Mouse (Mus musculus) retina, adult 2 months (tissue): ENCODE results near the gene Rac1.
"Not testable (repeated sequence)": the region's sequence is repeated elsewhere in the genome, so short reads cannot be mapped to it uniquely, and the experiment has no call there.

ENCODE experiments used
- DNase-seq: peaks from one replicate; pipeline ENCODE4 v3.0.0-alpha.2; 2012; ENCODE audit warnings: low read depth, low spot score

Rac1 gene

DNA sequence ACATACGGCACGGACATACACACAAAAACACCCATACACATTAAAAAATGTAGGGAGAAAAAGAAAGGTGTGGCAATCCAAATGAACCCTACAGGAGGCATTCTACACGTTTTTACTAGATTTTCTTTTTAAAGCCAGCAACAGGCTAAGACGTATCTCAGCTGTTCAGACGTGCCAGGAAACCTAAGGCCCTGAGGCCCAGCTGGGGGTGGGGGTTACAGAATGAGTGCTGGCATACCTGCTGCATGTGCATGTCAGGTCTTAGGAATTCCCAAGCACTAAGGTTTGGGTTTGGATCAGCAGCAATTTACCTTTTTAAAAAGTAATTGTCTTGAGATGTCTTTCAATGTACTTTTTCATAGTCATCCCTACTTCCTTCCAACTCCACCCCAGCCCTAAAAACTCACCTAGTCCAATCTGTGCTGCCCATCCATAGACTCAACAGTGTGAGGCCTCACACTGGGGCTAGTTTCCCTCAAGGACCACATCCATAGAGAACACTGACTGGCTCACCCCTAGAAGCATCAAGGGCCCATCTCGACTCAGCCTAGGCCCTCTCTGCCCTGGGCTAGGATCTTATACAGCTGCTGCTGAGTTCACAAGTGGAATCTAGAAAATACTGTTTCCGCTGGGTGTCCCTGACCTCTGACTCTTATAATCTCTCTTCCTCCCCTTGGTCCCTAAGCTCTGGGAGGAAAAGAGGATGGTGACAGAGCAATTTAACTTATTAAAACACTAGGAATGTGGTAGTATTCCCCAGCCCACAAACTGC is 2.2 kb downstream of the Rac1 start:
- no peak for DNase-seq

DNA sequence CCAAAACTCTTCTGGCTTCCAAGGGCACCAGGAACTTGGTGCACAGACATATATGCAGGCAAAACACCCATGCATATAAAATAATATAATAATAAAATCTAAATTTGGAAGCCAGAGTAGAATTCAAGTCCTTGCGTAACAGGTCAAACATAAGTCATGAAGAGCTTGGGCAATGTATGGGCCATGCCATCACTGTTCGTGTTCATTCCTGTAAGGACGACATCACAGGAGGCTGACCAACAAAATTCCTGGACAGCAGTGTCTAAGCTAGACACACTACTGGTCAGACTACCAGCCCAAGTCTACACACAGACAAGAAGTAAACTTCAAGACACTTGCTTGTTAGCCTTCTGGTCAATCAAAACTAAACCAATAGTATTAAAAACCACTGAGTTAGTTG is 5.0 kb downstream of the Rac1 start:
- DNase-seq: no peak

DNA sequence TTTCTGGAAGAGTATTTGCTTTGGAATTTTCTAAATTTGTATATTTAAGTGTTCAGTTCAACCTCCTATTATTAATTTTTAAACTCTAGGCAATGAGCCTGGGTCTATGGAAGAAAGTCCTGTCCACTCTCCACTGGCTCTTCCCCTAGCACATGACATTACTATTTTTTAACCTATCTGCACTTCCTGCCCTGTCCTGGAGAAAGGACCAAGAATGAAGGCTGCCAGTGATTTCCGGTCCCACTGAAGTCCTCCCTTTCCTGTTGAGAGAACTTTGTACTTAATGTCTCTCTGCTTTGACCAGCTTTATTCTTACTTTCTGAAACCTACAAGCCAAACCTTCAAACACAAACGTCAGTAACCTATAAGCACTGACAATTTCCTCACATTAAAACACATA is 7.4 kb downstream of the Rac1 start:
- DNase-seq: no peak

DNA sequence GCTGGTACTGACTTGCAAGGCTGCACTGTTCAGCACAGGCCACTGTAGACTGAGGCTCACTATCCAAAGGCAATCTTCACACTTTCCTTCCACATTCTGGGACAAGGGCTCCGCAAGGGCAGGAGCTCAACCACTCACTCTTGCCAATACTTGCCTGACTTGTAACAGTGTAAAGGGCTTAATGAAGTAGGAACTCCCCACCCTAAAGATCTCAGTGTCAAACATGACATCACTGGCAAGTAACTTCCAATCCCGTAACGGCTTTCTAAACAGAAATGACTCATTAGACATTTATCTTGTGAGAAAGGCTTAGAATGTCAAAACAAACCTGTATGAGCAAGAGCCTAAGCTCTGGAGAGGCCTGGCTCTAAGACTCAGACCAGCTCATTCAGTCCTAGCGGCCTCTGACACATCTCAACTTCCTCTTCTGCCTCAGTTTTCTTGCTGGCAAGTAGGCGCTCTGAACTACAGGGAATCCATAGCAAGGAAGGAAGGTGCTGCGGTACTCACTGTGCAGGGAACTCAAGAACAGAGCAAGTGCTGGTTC is 9.7 kb downstream of the Rac1 start:
- DNase-seq: no peak

DNA sequence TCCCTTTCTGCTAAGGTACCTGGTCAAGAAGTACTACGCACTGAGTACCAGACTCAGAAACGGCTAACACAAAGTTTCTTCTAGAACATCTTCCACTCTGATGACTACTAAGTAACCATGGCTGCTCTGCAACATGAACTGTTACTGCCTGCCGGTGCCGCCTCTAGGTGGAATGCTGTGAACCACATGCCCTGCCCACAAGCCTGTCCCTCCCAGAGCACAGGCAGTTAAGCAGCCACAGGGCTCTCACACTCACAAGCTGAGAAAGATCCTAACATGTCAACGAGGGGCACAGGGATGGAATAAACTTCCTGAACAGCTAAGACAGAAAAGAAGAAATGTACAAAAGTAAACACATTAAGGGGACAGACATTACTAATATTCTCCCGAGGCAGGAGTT is 10.4 kb downstream of the Rac1 start:
- DNase-seq: no peak

DNA sequence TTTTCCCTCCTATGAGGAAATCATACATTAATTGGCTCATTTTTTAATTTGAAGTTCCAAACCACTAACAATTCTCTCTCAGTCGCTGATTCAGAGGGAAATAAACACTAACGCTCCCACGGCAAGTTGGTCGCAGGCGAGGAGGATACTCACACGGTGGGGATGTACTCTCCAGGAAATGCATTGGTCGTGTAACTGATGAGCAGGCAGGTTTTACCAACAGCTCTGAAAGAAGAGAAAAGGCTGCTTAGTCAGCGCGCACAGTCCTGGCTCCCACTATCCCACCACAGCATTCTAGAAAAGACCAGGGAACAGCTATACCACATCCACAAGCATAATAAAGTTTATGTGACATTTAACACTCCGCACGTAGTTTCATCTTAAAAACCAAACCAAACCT is 10.8 kb downstream of the Rac1 start:
- DNase-seq: no peak

DNA sequence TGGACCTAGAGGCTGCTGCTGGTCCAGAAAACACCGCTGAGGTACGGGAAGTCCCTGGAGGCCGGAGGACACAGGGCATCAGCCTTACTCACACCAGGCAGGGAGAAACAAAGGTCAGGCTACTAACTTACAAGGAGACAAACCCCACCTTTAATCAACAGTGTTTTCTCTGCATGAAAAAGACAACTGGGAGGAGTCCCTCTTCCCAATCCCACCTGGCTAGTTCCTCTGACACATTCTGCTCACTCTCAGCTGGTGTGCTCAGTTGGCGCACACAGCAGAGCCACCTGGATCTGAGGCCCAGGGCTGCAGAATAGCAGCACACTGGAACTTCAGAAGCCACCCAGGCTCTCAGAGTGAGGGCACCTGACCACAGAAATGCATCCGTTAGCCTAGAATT is 13.0 kb downstream of the Rac1 start:
- DNase-seq: no peak

DNA sequence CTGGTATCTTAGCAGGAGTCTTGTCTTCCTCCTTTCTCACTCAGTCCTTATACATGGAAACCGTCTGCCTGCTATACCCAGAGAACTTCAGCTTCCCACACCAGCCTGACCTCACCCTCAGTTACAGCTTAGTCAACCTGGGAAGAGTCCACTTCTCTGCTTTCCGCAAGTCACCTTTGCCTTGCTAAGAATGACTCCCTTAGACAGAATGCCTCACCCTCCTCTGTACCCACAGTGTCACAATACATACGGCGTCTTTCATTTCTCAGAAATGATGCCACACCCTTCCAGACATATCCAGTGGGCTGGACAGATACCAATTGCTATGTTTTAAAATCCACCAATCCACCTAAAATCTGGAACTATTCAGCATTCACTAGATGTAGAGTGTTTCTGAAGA is 15.5 kb downstream of the Rac1 start:
- no peak for DNase-seq

DNA sequence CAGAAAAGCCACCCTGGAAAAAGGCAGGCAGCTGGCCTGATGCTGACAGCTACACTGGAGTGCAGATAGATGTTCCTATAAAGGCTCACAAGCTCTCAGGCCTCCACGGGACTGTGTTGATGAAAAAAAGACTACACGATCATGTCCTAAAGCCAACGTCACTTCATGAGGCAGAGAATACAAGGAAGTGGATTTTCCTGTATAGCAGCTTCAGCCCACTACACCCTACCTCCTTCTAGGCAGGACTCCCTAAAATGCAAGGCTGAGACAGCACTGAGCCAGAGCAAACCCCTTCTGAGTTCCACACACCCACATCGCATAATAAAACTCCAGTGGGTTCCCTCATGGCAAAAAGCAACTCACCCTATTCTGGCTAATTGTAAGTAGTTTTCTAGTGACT is 16.3 kb downstream of the Rac1 start:
- no peak for DNase-seq

DNA sequence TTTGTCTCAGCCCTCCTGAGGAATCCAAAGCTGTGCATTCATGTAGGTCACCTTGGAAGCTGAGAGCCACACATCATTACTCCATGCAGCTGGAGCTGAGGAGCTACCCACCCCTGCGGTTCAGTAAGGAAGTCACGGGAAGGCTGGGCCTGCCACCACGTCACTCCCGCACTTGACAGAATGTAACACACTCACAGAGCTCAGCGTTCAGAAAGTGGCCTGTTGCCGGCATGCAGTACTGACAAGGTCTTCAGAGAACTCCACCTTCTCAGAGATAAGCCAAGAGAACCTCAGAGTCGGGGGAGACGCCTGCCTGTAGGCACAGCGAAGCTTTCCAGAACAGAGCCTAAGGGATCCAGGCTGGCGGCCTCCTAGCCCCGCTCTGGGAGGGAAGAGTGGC is 18.1 kb downstream of the Rac1 start:
- no peak for DNase-seq

DNA sequence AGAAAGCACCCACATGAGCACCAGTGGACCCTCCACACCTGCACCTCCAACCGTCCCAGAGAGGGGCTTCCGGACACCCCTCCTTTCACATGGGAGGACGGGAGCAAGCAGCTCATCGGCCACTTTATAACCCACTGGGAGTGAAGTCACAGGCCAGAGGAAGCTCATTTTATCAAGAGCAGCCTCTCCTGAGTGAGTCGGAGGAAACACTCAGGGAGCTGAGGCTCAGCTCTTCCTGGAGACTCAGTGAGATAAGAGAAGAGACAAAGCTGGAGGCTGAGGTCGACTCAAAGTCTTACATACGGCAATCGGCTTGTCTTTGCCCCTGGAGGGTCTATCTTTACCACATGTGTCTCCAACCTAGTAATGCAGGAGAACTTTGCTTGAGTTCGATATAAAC is 18.5 kb downstream of the Rac1 start:
- no peak for DNase-seq

DNA sequence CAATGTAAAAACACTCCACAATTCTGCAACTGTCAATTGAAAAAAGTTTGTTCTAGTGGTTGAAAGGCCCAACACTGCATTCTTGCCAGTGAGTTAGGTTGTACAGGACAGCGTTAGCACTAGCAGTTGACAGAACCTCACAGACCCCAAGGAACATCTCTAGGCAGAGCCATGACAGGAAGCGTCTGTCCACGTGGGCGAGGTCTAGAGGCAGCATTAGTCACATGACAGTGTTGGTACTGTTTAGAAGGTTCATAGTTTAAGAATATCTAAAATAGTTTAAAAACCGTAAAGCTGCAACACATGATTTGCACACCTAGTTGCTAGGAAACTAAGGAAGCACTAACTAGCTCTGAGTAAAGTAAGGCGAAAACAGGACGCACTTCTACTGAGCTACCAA is 22.3 kb downstream of the Rac1 start:
- no peak for DNase-seq

DNA sequence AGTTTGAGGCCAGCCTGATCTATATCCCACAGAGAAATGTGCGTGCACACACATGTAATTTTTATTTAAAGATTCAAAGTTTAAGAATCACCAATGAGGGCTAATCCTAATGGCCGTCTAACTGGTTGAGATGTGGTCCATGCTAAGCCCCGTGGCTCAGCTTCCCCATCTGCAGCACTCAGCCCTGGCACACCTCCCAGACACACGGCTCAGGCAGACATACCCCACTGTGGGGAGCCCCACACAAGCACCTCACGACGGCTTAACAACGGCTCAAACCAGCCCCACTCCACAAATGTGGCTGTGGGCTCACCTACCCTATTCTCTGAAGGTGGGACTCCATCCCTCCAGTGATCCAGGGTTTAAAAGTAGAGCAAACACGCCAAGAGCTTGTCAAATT is 22.8 kb downstream of the Rac1 start:
- no peak for DNase-seq

DNA sequence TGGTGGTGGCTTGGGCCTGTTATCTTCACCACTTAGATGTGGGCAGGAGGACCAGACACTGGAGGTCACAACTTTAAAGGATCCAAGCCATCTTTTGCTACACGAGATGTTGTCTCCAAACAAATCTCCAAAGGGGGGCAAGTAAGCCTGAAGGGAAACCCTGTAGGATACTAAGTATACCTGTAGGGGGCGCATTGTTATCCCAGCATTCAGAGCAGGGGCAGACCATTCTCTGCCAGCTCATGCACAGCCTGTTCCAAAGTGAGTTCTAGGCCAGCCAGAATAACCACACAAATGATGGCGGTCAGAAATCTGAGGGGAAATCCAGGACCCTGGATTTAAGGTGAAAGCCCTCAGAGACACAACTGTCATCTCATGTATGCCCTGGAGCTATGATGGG is 23.4 kb downstream of the Rac1 start:
- DNase-seq: no peak

DNA sequence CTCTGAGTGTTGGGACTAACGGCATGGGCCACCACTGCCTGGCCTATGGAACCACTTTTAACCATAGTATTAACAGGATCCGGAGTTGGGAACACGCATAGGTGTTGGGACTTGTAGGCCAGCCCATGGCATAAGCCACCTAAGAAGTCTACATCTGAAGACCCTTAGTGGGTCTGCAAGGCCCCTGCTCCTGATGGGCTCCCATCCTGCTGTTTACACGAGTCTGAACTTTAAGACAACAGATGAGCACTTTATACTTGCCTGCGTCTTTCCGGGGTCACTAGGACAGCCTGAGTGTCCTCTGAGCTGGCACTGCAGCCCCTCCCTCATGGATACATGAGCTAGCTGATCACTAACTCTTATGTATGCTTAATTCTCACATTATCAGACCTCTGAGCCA is 24.1 kb downstream of the Rac1 start:
- DNase-seq: no peak

DNA sequence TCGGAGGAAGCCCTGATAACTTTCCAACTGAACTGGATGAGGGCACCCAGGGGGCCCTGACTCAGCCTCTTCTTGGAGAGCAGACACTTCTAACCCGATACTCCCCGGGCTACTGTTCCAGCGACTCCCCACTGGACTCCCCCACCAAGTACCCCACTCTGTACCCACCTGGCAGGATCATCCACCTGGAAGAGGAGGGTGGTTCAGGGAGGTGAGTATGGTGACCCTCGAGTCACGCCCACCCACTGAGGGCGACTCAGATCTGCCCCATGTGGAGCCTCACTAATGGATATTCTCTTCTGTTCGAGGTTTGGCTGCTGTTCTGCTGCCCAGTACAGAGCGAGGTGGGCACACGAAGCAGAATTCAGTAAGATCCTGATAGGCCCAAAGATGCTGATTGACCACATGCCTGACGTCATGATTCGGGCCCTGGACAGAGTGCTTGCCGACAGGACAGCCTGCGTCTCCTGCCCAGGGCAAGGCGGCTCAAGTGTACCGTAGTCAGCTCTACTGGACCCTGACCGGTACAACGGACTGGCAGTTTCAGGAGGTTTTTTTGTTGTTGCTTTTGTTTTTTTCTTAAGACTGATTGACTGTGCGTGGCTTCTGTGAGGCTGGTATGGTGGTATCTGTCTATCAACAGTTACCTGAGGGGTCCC is 24.8 kb downstream of the Rac1 start:
- no peak for DNase-seq

DNA sequence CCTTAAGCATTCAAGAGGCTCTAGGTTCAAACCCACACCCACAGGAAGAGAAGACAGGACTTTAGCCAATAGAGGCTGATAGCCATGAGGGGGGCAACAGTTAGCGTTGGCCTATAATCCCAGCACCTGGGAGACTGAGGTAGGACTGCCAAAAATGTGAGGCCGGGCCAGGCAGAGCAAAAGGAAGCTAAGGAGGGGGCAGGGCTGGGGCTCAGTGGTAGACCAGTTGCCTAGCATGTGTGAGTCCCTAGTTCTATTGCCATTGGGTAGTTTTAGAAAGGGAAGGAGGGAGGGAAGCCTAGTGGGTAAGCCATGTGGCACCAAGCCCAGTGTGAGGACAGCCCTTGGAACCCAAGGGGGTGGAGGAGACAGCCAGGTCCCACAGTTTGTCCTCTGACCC is 26.2 kb downstream of the Rac1 start:
- DNase-seq: no peak

DNA sequence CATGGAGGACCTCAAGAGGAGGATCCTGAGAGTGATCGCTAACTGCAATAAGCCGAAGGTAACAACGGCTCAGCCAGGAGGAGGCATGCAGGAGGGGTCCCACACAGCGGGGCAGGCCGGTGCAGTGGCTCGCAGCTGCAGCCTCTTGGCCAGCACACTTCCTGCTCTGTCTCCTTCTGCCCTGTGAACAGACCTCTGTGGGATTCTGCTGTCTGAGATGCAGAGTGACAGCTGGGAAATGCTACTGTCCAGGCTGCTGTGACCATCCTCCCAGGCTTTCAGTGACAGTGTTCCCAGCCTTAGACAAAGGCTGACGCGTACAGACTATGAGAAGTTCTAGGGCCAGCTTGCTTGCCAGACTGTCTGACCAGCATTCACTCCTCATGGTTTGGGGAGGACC is 26.7 kb downstream of the Rac1 start:
- DNase-seq: no peak

DNA sequence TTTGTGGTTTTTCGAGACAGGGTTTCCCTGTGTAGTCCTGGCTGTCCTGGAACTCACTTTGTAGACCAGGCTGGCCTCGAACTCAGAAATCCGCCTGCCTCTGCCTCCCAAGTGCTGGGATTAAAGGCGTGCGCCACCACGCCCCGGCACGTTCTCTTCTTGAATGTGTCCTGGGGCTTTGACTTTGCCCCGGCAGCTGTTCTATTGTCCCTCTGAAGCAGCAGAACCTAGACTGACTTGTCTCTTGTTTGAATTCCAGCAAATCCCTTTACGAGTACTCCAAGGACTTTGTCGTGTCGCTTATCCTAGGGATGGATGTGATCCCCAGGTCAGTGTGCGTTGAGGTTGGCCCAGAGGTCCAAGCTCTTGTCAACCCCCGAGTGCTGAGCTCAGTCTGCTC is 27.1 kb downstream of the Rac1 start:
- not testable (repeated sequence) for DNase-seq

DNA sequence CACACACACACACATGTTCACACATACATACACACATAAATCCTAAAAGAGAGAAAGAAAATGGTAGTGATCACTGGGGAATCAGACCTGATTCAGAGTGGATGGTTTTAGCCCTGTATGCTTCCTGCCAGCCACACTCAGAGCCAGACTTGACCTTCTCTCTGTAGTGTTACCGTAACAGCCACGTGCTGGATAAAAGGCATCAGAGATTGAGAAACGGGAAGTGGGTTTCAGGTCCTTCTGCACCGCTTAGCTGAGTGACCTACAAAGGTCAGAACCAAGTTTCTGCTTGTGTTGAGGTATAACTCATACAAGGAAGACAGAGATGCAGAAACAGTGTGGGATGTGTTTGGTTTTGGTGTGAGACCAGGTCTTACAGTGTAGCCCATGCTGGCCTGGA is 28.1 kb downstream of the Rac1 start:
- no peak for DNase-seq

DNA sequence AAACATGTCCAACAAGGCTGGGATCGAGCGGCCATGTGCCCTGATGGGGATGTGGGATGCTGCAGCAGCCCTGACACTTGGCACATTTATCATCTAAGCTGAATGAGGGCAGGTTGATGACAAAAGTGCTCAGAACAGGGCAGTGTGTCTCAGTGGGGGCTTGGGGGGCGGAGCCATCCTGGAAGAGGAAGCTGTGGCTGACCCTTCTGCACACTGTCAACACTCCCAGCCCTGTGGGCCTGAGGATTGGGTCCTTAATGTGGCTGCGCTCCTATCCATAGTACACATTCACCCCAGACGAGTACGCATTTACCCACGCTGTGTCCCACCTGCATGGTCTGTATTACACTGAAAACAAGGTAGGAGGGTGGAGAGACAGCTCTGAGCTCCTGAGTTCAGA is 28.6 kb downstream of the Rac1 start:
- DNase-seq: no peak

DNA sequence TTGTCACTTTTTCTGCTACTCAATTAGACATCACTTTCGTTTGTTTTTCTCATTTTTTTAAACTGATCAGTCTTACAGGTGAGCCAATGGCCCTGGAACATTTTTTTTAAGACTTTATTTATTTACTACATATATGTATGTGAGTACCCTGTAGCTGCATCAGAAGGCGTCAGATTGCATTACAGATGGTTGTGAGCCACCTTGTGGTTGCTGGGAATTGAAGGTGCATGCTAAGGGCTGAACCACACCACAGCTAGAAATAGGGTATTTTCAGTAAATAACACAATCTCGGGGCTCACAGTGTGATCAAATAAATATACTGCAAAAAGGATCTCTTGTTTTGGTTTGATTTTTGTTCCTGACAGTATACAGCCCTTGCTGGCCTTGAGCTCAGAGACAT is 30.4 kb downstream of the Rac1 start:
- DNase-seq: no peak

DNA sequence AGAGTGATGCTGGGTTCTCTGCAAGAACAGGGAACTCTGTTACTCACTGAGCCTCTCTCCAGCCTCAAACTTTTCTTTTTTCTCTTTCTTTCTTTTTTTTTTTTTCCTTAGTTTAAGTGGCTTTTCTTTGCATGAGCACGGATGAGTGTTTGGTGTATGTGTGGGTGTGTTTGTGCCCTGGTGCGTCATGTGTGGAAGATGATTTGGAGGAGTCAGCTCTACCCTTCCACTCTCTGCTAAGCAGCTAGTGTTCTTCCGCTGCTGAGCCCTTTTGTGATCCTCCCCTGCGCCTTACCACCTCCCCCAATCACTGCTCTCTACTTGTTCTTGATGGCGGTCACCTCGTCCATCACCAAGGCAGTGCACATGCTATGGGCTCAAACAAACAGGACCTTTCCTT is 32.1 kb downstream of the Rac1 start:
- DNase-seq: no peak
